Mouse (Mus musculus) embryonic fibroblast, embryonic 13.5 days (primary cell): Measurements from ENCODE around the gene Gm36176.
"Not testable (repeated sequence)": the region's sequence is repeated elsewhere in the genome, so short reads cannot be mapped to it uniquely, and the experiment has no call there.

Experiments used
- CTCF ChIP-seq: IDR thresholded peaks from 2 replicates; pipeline ENCODE4 v1.5.1; 2011; ENCODE audit warnings: mild to moderate bottlenecking, control low read depth, low read length, moderate library complexity, borderline replicate concordance; ENCODE audit not compliant: insufficient read depth
- POLR2A ChIP-seq: IDR thresholded peaks from 2 replicates; pipeline ENCODE4 v1.6.1; 2011; ENCODE audit warnings: low read depth, mild to moderate bottlenecking, control low read depth, low read length, moderate library complexity

- not testable (repeated sequence) for TF ChIP-seq POLR2A, CTCF
These were observed 48.3 kb upstream of the Gm36176 start for GRCm38 (mm10) chr10:77798164-77798920.
